Comparison of ENCODE assay signal across 16 mouse cellular contexts in the genomic region with DNA sequence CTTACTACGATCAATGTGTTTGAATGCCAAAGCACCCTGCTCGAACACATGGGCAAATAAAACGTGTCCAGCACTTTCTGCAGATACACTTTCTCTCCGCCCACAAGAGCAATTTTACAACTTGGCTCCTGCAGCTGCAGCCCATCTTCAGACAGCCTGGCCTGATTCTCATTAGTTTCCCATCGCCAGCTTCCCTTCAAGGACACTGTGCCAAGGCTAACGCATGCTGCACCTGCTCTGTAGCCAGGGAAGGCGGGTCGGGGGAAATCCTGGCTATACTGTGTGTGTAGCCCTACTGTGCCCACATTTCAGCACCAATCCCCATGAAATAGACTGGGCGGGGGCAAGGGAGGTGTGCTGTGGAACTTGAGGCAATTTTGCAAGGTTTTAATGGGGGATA. TPM values are rescaled to one million over a fixed set of nuclear protein-coding genes. Genes with fewer than 3 reads are reported as not detected.
DNase-seq lines count a peak whose midpoint lies in the region; ATAC-seq and TF ChIP-seq lines count a peak whose summit lies in the region.
"Had no signal": no experiment of that assay in that cellular context is flagged by ENCODE, and none has a peak within 500 bp of the region (broad histone marks: within the 10 kb centered on the region; RNA-seq: fewer than 3 reads in every experiment).

No protein-coding gene starts in this region.

- peaks cover 6% of the 10 kb centered on the region for H3K4me1 ChIP-seq in kidney, postnatal 0 days (replicated peaks; ENCODE audit: insufficient read depth, low read length)
- peaks cover 12% of the 10 kb centered on the region for H3K4me1 ChIP-seq in kidney, embryonic 14.5 days (ENCODE audit: control insufficient read depth, insufficient read depth, low read length)
- peaks cover 17% of the 10 kb centered on the region for H3K4me1 ChIP-seq in stomach, embryonic 15.5 days
- H3K4me1 ChIP-seq in stomach, postnatal 0 days (replicated peaks; ENCODE audit: control insufficient read depth, insufficient read depth) = no peaks in the 10 kb centered on the region; the same call in none of the 2 replicates
- peaks cover 29% of the 10 kb centered on the region for H3K4me1 ChIP-seq in neural tube, embryonic 15.5 days

- no peak for ATAC-seq in kidney, postnatal 0 days (replicated peaks; ENCODE audit: low FRiP score, low read depth)
- no peak for ATAC-seq in kidney, embryonic 14.5 days (ENCODE audit: low FRiP score, low TSS enrichment)
- ATAC-seq in stomach, embryonic 15.5 days (ENCODE audit: insufficient read depth, low FRiP score, low read depth) = no peak
- ATAC-seq in stomach, postnatal 0 days (ENCODE audit: low FRiP score, low TSS enrichment) = no peak
- ATAC-seq in neural tube, embryonic 15.5 days (ENCODE audit: low FRiP score) = no peak

- TF ChIP-seq CTCF in kidney, postnatal 0 days (IDR thresholded peaks at IDR 0.05; ENCODE audit: low read depth) = no peak
- no peak for TF ChIP-seq CTCF in stomach, postnatal 0 days (IDR thresholded peaks at IDR 0.05; ENCODE audit: low read depth)

- H3K9ac ChIP-seq in kidney, postnatal 0 days (ENCODE audit: low read depth, low read length) = no peak overlapping the region
- no peak overlapping the region for H3K9ac ChIP-seq in kidney, embryonic 14.5 days (ENCODE audit: low read depth, low read length)
- no peak overlapping the region for H3K9ac ChIP-seq in stomach, embryonic 15.5 days
- H3K9ac ChIP-seq in stomach, postnatal 0 days (ENCODE audit: low read length) = no peak overlapping the region
- no peak overlapping the region for H3K9ac ChIP-seq in neural tube, embryonic 15.5 days (replicated peaks)
- H3K9ac ChIP-seq: neural tube, embryonic 13.5 days had no signal

- DNase-seq in adrenal gland, postnatal 36 days = peak; percentile 13 to 33
- no peak for DNase-seq in adrenal gland, adult 8-10 months
- DNase-seq in kidney, postnatal 0 days (ENCODE audit: low spot score) = peak; percentile 17
- DNase-seq in stomach, postnatal 0 days (ENCODE audit: low spot score) = no peak
- DNase-seq in thymus, postnatal 10 days (ENCODE audit: low spot score in 2 of 2) = no peak
- DNase-seq: cerebellum, adult 9-11 months; gastrocnemius, postnatal 10 days; kidney, adult 18-20 months; liver had no signal

- H3K9me3 ChIP-seq in kidney, postnatal 0 days (replicated peaks; ENCODE audit: low read length) = no peaks in the 10 kb centered on the region
- no peaks in the 10 kb centered on the region for H3K9me3 ChIP-seq in kidney, embryonic 14.5 days (ENCODE audit: control insufficient read depth, low read length)
- H3K9me3 ChIP-seq in stomach, embryonic 15.5 days = no peaks in the 10 kb centered on the region
- H3K9me3 ChIP-seq in stomach, postnatal 0 days (ENCODE audit: control insufficient read depth, low read length) = no peaks in the 10 kb centered on the region
- H3K9me3 ChIP-seq in neural tube, embryonic 15.5 days (replicated peaks) = no peaks in the 10 kb centered on the region
- H3K9me3 ChIP-seq: neural tube, embryonic 13.5 days had no signal

- H3K4me3 ChIP-seq in kidney, postnatal 0 days (replicated peaks; ENCODE audit: low read depth, low read length) = no peak overlapping the region
- H3K4me3 ChIP-seq in kidney, embryonic 14.5 days (ENCODE audit: low read length) = no peak overlapping the region
- no peak overlapping the region for H3K4me3 ChIP-seq in stomach, embryonic 15.5 days (replicated peaks)
- H3K4me3 ChIP-seq in stomach, postnatal 0 days (ENCODE audit: low read depth, low read length) = no peak overlapping the region
- no peak overlapping the region for H3K4me3 ChIP-seq in neural tube, embryonic 15.5 days (replicated peaks)
- H3K4me3 ChIP-seq: neural tube, embryonic 13.5 days had no signal

- no peaks in the 10 kb centered on the region for H3K27me3 ChIP-seq in kidney, postnatal 0 days (ENCODE audit: insufficient read depth, low read length)
- no peaks in the 10 kb centered on the region for H3K27me3 ChIP-seq in kidney, embryonic 14.5 days (ENCODE audit: control insufficient read depth, insufficient read depth, low read length)
- no peaks in the 10 kb centered on the region for H3K27me3 ChIP-seq in stomach, embryonic 15.5 days (replicated peaks)
- H3K27me3 ChIP-seq in stomach, postnatal 0 days (ENCODE audit: control insufficient read depth, insufficient read depth, low read length) = no peaks in the 10 kb centered on the region
- no peaks in the 10 kb centered on the region for H3K27me3 ChIP-seq in neural tube, embryonic 15.5 days (replicated peaks)
- H3K27me3 ChIP-seq: neural tube, embryonic 13.5 days had no signal

- no peak overlapping the region for H3K27ac ChIP-seq in kidney, postnatal 0 days
- no peak overlapping the region for H3K27ac ChIP-seq in kidney, embryonic 14.5 days (ENCODE audit: low read depth, low read length)
- peak overlapping the region; percentile 26; the same call in 1 of the 2 replicates for H3K27ac ChIP-seq in stomach, embryonic 15.5 days
- H3K27ac ChIP-seq in stomach, postnatal 0 days (replicated peaks) = no peak overlapping the region
- peak overlapping the region; percentile 42; the same call in 1 of the 2 replicates for H3K27ac ChIP-seq in neural tube, embryonic 15.5 days (replicated peaks)

- no peaks in the 10 kb centered on the region for H3K36me3 ChIP-seq in kidney, postnatal 0 days (ENCODE audit: insufficient read depth, low read length)
- no peaks in the 10 kb centered on the region for H3K36me3 ChIP-seq in kidney, embryonic 14.5 days (ENCODE audit: control insufficient read depth, insufficient read depth, low read length)
- no peaks in the 10 kb centered on the region for H3K36me3 ChIP-seq in stomach, embryonic 15.5 days
- no peaks in the 10 kb centered on the region for H3K36me3 ChIP-seq in stomach, postnatal 0 days (ENCODE audit: control insufficient read depth, insufficient read depth, low read length)
- H3K36me3 ChIP-seq in neural tube, embryonic 15.5 days = no peaks in the 10 kb centered on the region
- H3K36me3 ChIP-seq: neural tube, embryonic 13.5 days had no signal

- WGBS in kidney, postnatal 0 days = 33% methylated on average over 9 of the region's 9 CpGs
- 45% methylated on average over 9 of the region's 9 CpGs for WGBS in kidney, embryonic 14.5 days
- 35% methylated on average over 9 of the region's 9 CpGs for WGBS in stomach, embryonic 15.5 days
- 36% methylated on average over 9 of the region's 9 CpGs for WGBS in stomach, postnatal 0 days
- 34% methylated on average over 9 of the region's 9 CpGs for WGBS in neural tube, embryonic 15.5 days

- no peak for TF ChIP-seq EP300 in stomach, postnatal 0 days (optimal IDR thresholded peaks at IDR 0.05)

- no peak overlapping the region for H3K4me2 ChIP-seq in kidney, postnatal 0 days (ENCODE audit: low read length)
- H3K4me2 ChIP-seq in kidney, embryonic 14.5 days (replicated peaks; ENCODE audit: low read depth, low read length) = no peak overlapping the region
- no peak overlapping the region for H3K4me2 ChIP-seq in stomach, embryonic 15.5 days
- H3K4me2 ChIP-seq in stomach, postnatal 0 days (replicated peaks; ENCODE audit: low read depth) = no peak overlapping the region
- no peak overlapping the region for H3K4me2 ChIP-seq in neural tube, embryonic 15.5 days
- H3K4me2 ChIP-seq: neural tube, embryonic 13.5 days had no signal

RNA-seq across cellular contexts. Expression of a gene that starts 3.0 kb away (rescaled TPM):
- total RNA-seq in adrenal gland, postnatal 36 days (2021) = 10 to 100 TPM; 20.5 to 21.0 TPM
- total RNA-seq in adrenal gland, adult 8-10 months (2022) = 10 to 100 TPM; 25.2 to 28.7 (median 26.6) TPM
- 11.3 and 12.5 TPM in 2 replicates for polyA plus RNA-seq in kidney, postnatal 0 days (2015; fragmentation: Nextera tagmentation; extraction: Ambion mirVana)
- 10.0 and 19.0 TPM in 2 replicates for polyA plus RNA-seq in kidney, embryonic 14.5 days (2014; fragmentation: Nextera tagmentation; extraction: Ambion mirVana)
- 26.1 and 32.4 TPM in 2 replicates for polyA plus RNA-seq in stomach, embryonic 15.5 days (2015; fragmentation: Nextera tagmentation; extraction: Ambion mirVana)
- 10.7 and 11.2 TPM in 2 replicates for polyA plus RNA-seq in stomach, postnatal 0 days (2015; fragmentation: Nextera tagmentation; extraction: Ambion mirVana)
- polyA plus RNA-seq in neural tube, embryonic 15.5 days (2015; fragmentation: Nextera tagmentation; extraction: Ambion mirVana) = 14.7 and 18.2 TPM in 2 replicates

RNA-seq across cellular contexts. Expression of a gene that starts 32.2 kb away (rescaled TPM):
- under 1 TPM in 1 of 2 experiments, not detected in 1; 0.69 TPM for total RNA-seq in adrenal gland, postnatal 36 days (2021)
- total RNA-seq in adrenal gland, adult 8-10 months (2022) = 1 to 10 TPM in 2 of 4 experiments, under 1 TPM in 1, not detected in 1; 0.48 to 6.4 (median 4.0) TPM
- not detected in 2 replicates for polyA plus RNA-seq in kidney, postnatal 0 days (2015; fragmentation: Nextera tagmentation; extraction: Ambion mirVana)
- polyA plus RNA-seq in kidney, embryonic 14.5 days (2014; fragmentation: Nextera tagmentation; extraction: Ambion mirVana) = not detected in 2 replicates
- 0.08 TPM in 1 of 2 replicates, not detected in the other for polyA plus RNA-seq in stomach, embryonic 15.5 days (2015; fragmentation: Nextera tagmentation; extraction: Ambion mirVana)
- polyA plus RNA-seq in stomach, postnatal 0 days (2015; fragmentation: Nextera tagmentation; extraction: Ambion mirVana) = not detected in 2 replicates
- polyA plus RNA-seq in neural tube, embryonic 15.5 days (2015; fragmentation: Nextera tagmentation; extraction: Ambion mirVana) = 6.9 and 8.5 TPM in 2 replicates
- total RNA-seq: gastrocnemius, postnatal 10 days; layer of hippocampus, postnatal 25 days; megakaryocyte-erythroid progenitor cell, adult 5-6 weeks had no signal
- polyA plus RNA-seq: heart, embryonic 14.5 days had no signal

RNA-seq across cellular contexts. Expression of a gene that starts 54.0 kb away (rescaled TPM):
- under 1 TPM; 0.36 to 0.46 TPM for total RNA-seq in adrenal gland, postnatal 36 days (2021)
- total RNA-seq in adrenal gland, adult 8-10 months (2022) = 1 to 10 TPM in 3 of 4 experiments, under 1 TPM in 1; 0.32 to 4.1 (median 2.2) TPM
- 0.04 TPM in 1 of 2 replicates, not detected in the other for polyA plus RNA-seq in kidney, postnatal 0 days (2015; fragmentation: Nextera tagmentation; extraction: Ambion mirVana)
- polyA plus RNA-seq in kidney, embryonic 14.5 days (2014; fragmentation: Nextera tagmentation; extraction: Ambion mirVana) = 0.04 TPM in 1 of 2 replicates, not detected in the other
- polyA plus RNA-seq in stomach, embryonic 15.5 days (2015; fragmentation: Nextera tagmentation; extraction: Ambion mirVana) = 0.57 and 0.61 TPM in 2 replicates
- 0.21 and 0.40 TPM in 2 replicates for polyA plus RNA-seq in stomach, postnatal 0 days (2015; fragmentation: Nextera tagmentation; extraction: Ambion mirVana)
- polyA plus RNA-seq in neural tube, embryonic 15.5 days (2015; fragmentation: Nextera tagmentation; extraction: Ambion mirVana) = 0.03 and 0.11 TPM in 2 replicates
- total RNA-seq: megakaryocyte-erythroid progenitor cell, adult 5-6 weeks had no signal

Comparison
In these comparisons a context has a peak if more than half of its experiments do, and no peak if none do; other contexts are left out.
1. DNase-seq: peak in adrenal gland, postnatal 36 days (2 of 2) and kidney, postnatal 0 days (single experiment); none in adrenal gland, adult 8-10 months (single experiment), stomach, postnatal 0 days (single experiment) and thymus, postnatal 10 days (0 of 2).
2. H3K27ac ChIP-seq: peak in stomach, embryonic 15.5 days (single experiment) and neural tube, embryonic 15.5 days (single experiment); none in kidney, postnatal 0 days (single experiment), kidney, embryonic 14.5 days (single experiment) and stomach, postnatal 0 days (single experiment).